Mouse (Mus musculus) liver, postnatal 0 days (tissue): ENCODE measurements around the gene Cdh12.
"Not testable (repeated sequence)": the region's sequence is repeated elsewhere in the genome, so short reads cannot be mapped to it uniquely, and the experiment has no call there.

ENCODE experiments used
- CTCF ChIP-seq: sonication (generic); IDR thresholded peaks from 2 replicates; pipeline ENCODE4 v1.5.1; 2016; ENCODE audit warnings: antibody characterized with exemption, low read depth
- EP300 ChIP-seq: IDR thresholded peaks from 2 replicates; pipeline ENCODE4 v1.6.1; 2016; ENCODE audit warnings: antibody characterized with exemption, low read depth, mild to moderate bottlenecking

- TF ChIP-seq CTCF, EP300: not testable (repeated sequence)
Measured at GRCm38 (mm10) chr15:21114775-21115174, 665.7 kb downstream of the Cdh12 start.
